Mouse (Mus musculus) megakaryocyte-erythroid progenitor cell, adult 5-6 weeks (primary cell): ENCODE data around the gene Ndufs5. TPM values are rescaled to one million over a fixed set of nuclear protein-coding genes. Genes with fewer than 3 reads are reported as not detected.

ENCODE experiments used
- ATAC-seq: replicated peaks from 2 replicates; pipeline ENCODE4 v1.8.0; 2016; ENCODE audit warnings: mild to moderate bottlenecking, inconsistent platforms; ENCODE audit not compliant: severe bottlenecking, poor library complexity, low FRiP score, low TSS enrichment
- total RNA-seq, 2 experiments: library from RNA; stranded (forward) in 1 of 2; stranded (reverse) in 1 of 2; fragments of 200-1000, 215-1000 nt in 1 of 2; fragments of >200 nt in 1 of 2; fragmentation: Nextera tagmentation in 1 of 2; gene quantifications; 2 replicates each; pipeline ENCODE4 v1.2.3; 2014 to 2017

Gene Ndufs5
- 163 and 168 TPM in 2 replicates for total RNA-seq (2014; fragmentation: Nextera tagmentation)
- 121 and 189 TPM in 2 replicates for total RNA-seq (2017)

- peak; percentile 98 for ATAC-seq
Observed at GRCm38 (mm10) chr4:123717574-123718433, at the start of gene Ndufs5. TSS of gene Ndufs5 (minus strand) at chr4:123718202.

GRCm38 (mm10) chr4:123765071-123765470 is 47.1 kb upstream of the Ndufs5 start:
- ATAC-seq = no peak

- peak; percentile 78 for ATAC-seq
Observed at GRCm38 (mm10) chr4:123758306-123758705, 40.3 kb upstream of the Ndufs5 start.

GRCm38 (mm10) chr4:123750707-123751312 is 32.8 kb upstream of the Ndufs5 start:
- ATAC-seq = 0 out of 2 replicates have a peak, but pooled peaks have one; percentile 27

- ATAC-seq = peak; percentile 91
Observed at GRCm38 (mm10) chr4:123750152-123750651, 32.2 kb upstream of the Ndufs5 start, which contains the start of gene Akirin1. TSS of gene Akirin1 (minus strand) at chr4:123750345.

- no peak for ATAC-seq
Observed at GRCm38 (mm10) chr4:123749484-123750130, 31.6 kb upstream of the Ndufs5 start.

- peak; percentile 54; the same call in 1 of the 2 replicates for ATAC-seq
Observed at GRCm38 (mm10) chr4:123748726-123749415, 30.9 kb upstream of the Ndufs5 start.

- ATAC-seq = no peak
Observed at GRCm38 (mm10) chr4:123745221-123745775, 27.3 kb upstream of the Ndufs5 start.

GRCm38 (mm10) chr4:123742891-123743290 is 24.9 kb upstream of the Ndufs5 start:
- 0 out of 2 replicates have a peak, but pooled peaks have one; percentile 23 for ATAC-seq

- no peak for ATAC-seq
Observed at GRCm38 (mm10) chr4:123738708-123739107, 20.7 kb upstream of the Ndufs5 start.

GRCm38 (mm10) chr4:123733532-123733931 is 15.5 kb upstream of the Ndufs5 start:
- ATAC-seq = no peak

GRCm38 (mm10) chr4:123732921-123733320 is 14.9 kb upstream of the Ndufs5 start:
- 0 out of 2 replicates have a peak, but pooled peaks have one; percentile 26 for ATAC-seq

GRCm38 (mm10) chr4:123732163-123732910 is 14.3 kb upstream of the Ndufs5 start:
- ATAC-seq = no peak

GRCm38 (mm10) chr4:123721761-123722160 is 3.8 kb upstream of the Ndufs5 start:
- no peak for ATAC-seq

GRCm38 (mm10) chr4:123718434-123718780 is 405 bp upstream of the Ndufs5 start:
- no peak for ATAC-seq

- ATAC-seq = no peak
Observed at GRCm38 (mm10) chr4:123712431-123712830, 5.6 kb downstream of the Ndufs5 start.

GRCm38 (mm10) chr4:123707340-123707739 is 10.7 kb downstream of the Ndufs5 start:
- no peak for ATAC-seq

GRCm38 (mm10) chr4:123705340-123705739 is 12.7 kb downstream of the Ndufs5 start:
- ATAC-seq = no peak
